Mouse (Mus musculus) stomach, postnatal 0 days (tissue): ENCODE measurements at regions not wholly inside any gene's neighbourhood (a gene's known extent, or its start where the extent isn't known, plus 50 kb on each side); places are given as distances from the start of the nearest gene placed in this dataset.

ENCODE experiments used
- CTCF ChIP-seq: IDR thresholded peaks from 2 replicates; pipeline ENCODE4 v1.5.1; 2016; ENCODE audit warnings: antibody characterized with exemption, low read depth, mild to moderate bottlenecking, moderate library complexity
- EP300 ChIP-seq: optimal IDR thresholded peaks from 2 replicates; pipeline ENCODE3; 2016; ENCODE audit warnings: antibody characterized with exemption

- TF ChIP-seq CTCF = no peak
- TF ChIP-seq EP300 = no peak
Observed at GRCm38 (mm10) chr9:43981376-43981775, 61.8 kb upstream of the Thy1 start.
